Comparison of ENCODE assay signal across 26 mouse cellular contexts in the genomic region with DNA sequence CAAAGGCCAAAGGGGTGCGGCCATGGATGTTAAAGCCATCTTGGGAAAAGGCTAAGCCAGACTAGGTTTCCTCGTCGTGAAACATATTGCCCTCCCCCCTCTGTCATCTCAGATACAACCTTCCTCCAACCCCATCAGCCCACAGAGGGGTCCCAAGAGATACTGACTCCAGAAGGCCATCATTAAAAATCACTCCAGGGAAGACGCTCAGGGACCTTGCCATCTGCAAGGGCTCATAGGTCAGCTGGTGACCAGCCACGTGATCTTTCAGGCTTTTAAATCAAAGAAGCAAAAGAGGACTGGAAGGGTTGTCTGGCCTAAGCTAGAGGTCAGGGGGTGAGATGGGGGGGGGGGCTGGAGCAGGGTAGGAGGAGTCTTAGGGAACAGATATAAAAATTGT. TPM values are rescaled to one million over a fixed set of nuclear protein-coding genes. Genes with fewer than 3 reads are reported as not detected.
DNase-seq lines count a peak whose midpoint lies in the region; ATAC-seq and TF ChIP-seq lines count a peak whose summit lies in the region.
"Had no signal": no experiment of that assay in that cellular context is flagged by ENCODE, and none has a peak within 500 bp of the region (broad histone marks: within the 10 kb centered on the region; RNA-seq: fewer than 3 reads in every experiment).

No protein-coding gene starts in this region.

- peaks cover 49% of the 10 kb centered on the region for H3K4me1 ChIP-seq in heart, embryonic 13.5 days
- H3K4me1 ChIP-seq in lung, embryonic 15.5 days: peaks cover 40% of the 10 kb centered on the region
- H3K4me1 ChIP-seq in stomach, embryonic 15.5 days: peaks cover 21% of the 10 kb centered on the region
- 0 out of 2 replicates have a peak, but pooled peaks cover 2% of the 10 kb centered on the region for H3K4me1 ChIP-seq in stomach, postnatal 0 days (replicated peaks; ENCODE audit: control insufficient read depth, insufficient read depth)

- no peaks in the 10 kb centered on the region for H3K9me3 ChIP-seq in heart, embryonic 13.5 days
- H3K9me3 ChIP-seq in lung, embryonic 15.5 days: no peaks in the 10 kb centered on the region
- no peaks in the 10 kb centered on the region for H3K9me3 ChIP-seq in stomach, embryonic 15.5 days
- H3K9me3 ChIP-seq in stomach, postnatal 0 days (ENCODE audit: control insufficient read depth, low read length): no peaks in the 10 kb centered on the region
- H3K9me3 ChIP-seq: embryonic facial prominence, embryonic 12.5 days; hindbrain, embryonic 15.5 days; liver, embryonic 12.5 days; midbrain, embryonic 12.5 days had no signal

- TF ChIP-seq EP300 in stomach, postnatal 0 days (optimal IDR thresholded peaks at IDR 0.05): no peak

- no peak overlapping the region for H3K4me2 ChIP-seq in heart, embryonic 13.5 days
- H3K4me2 ChIP-seq in lung, embryonic 15.5 days: no peak overlapping the region
- no peak overlapping the region for H3K4me2 ChIP-seq in stomach, embryonic 15.5 days
- no peak overlapping the region for H3K4me2 ChIP-seq in stomach, postnatal 0 days (replicated peaks; ENCODE audit: low read depth)
- H3K4me2 ChIP-seq: embryonic facial prominence, embryonic 12.5 days; hindbrain, embryonic 15.5 days; liver, embryonic 12.5 days; midbrain, embryonic 12.5 days had no signal

- no peak for ATAC-seq in heart, embryonic 13.5 days (ENCODE audit: extremely low read depth, insufficient number of reproducible peaks, low FRiP score, low TSS enrichment)
- no peak for ATAC-seq in lung, embryonic 15.5 days (ENCODE audit: borderline replicate concordance, extremely low read depth, low FRiP score, low TSS enrichment)
- no peak for ATAC-seq in stomach, embryonic 15.5 days (ENCODE audit: insufficient read depth, low FRiP score, low read depth)
- no peak for ATAC-seq in stomach, postnatal 0 days (ENCODE audit: low FRiP score, low TSS enrichment)
- ATAC-seq: forebrain, embryonic 16.5 days; liver, embryonic 12.5 days had no signal

- DNase-seq in heart, adult 11 months: no peak
- DNase-seq in lung, postnatal 10 days: no peak
- DNase-seq in stomach, postnatal 0 days (ENCODE audit: low spot score): no peak
- DNase-seq in gastrocnemius, postnatal 14 days: no peak
- DNase-seq in adrenal gland, adult 8-10 months: no peak
- DNase-seq: adrenal gland, postnatal 25 days; cerebellum, adult 11 months; cerebellum, postnatal 25 days; gastrocnemius, postnatal 36 days; heart, postnatal 36 days; kidney, adult 11 months; lung, postnatal 14 days; right cerebral cortex, postnatal 25 days; thymus, postnatal 14 days had no signal

- peaks cover 4% of the 10 kb centered on the region for H3K36me3 ChIP-seq in heart, embryonic 13.5 days
- no peaks in the 10 kb centered on the region for H3K36me3 ChIP-seq in lung, embryonic 15.5 days
- no peaks in the 10 kb centered on the region for H3K36me3 ChIP-seq in stomach, embryonic 15.5 days
- H3K36me3 ChIP-seq in stomach, postnatal 0 days (ENCODE audit: control insufficient read depth, insufficient read depth, low read length): no peaks in the 10 kb centered on the region
- H3K36me3 ChIP-seq: hindbrain, embryonic 15.5 days had no signal

- intact Hi-C loops in gastrocnemius, postnatal 14 days (cut with DNase I; ENCODE audit: low total_unique reads): no loop called here

- H3K27ac ChIP-seq in heart, embryonic 13.5 days (replicated peaks): peak overlapping the region; percentile 64; the same call in 1 of the 2 replicates
- peak overlapping the region; percentile 87 for H3K27ac ChIP-seq in lung, embryonic 15.5 days
- peak overlapping the region; percentile 62; the same call in 1 of the 2 replicates for H3K27ac ChIP-seq in stomach, embryonic 15.5 days
- no peak overlapping the region for H3K27ac ChIP-seq in stomach, postnatal 0 days (replicated peaks)
- H3K27ac ChIP-seq: hindbrain, embryonic 15.5 days; kidney, postnatal 0 days; layer of hippocampus, adult 2 months; liver, embryonic 12.5 days; midbrain, embryonic 12.5 days had no signal

- no peaks in the 10 kb centered on the region for H3K27me3 ChIP-seq in heart, embryonic 13.5 days (replicated peaks)
- H3K27me3 ChIP-seq in lung, embryonic 15.5 days: no peaks in the 10 kb centered on the region
- 0 out of 2 replicates have a peak, but pooled peaks cover 3% of the 10 kb centered on the region for H3K27me3 ChIP-seq in stomach, embryonic 15.5 days (replicated peaks)
- no peaks in the 10 kb centered on the region for H3K27me3 ChIP-seq in stomach, postnatal 0 days (ENCODE audit: control insufficient read depth, insufficient read depth, low read length)
- H3K27me3 ChIP-seq: CH12.LX; embryonic facial prominence, embryonic 12.5 days; hindbrain, embryonic 15.5 days; liver, embryonic 12.5 days; midbrain, embryonic 12.5 days had no signal

- TF ChIP-seq CTCF in stomach, postnatal 0 days (IDR thresholded peaks at IDR 0.05; ENCODE audit: low read depth): no peak

- WGBS in heart, embryonic 13.5 days: 73% methylated on average over 5 of the region's 5 CpGs
- 56% methylated on average over 5 of the region's 5 CpGs for WGBS in lung, embryonic 15.5 days
- WGBS in stomach, embryonic 15.5 days: 62% methylated on average over 5 of the region's 5 CpGs
- WGBS in stomach, postnatal 0 days: 64% methylated on average over 5 of the region's 5 CpGs

- no peak overlapping the region for H3K4me3 ChIP-seq in heart, embryonic 13.5 days
- H3K4me3 ChIP-seq in lung, embryonic 15.5 days: no peak overlapping the region
- no peak overlapping the region for H3K4me3 ChIP-seq in stomach, embryonic 15.5 days (replicated peaks)
- H3K4me3 ChIP-seq in stomach, postnatal 0 days (ENCODE audit: low read depth, low read length): no peak overlapping the region
- H3K4me3 ChIP-seq: embryonic facial prominence, embryonic 12.5 days; erythroblast, embryonic 14.5 days; hindbrain, embryonic 15.5 days; layer of hippocampus, adult 2 months; liver, embryonic 12.5 days; midbrain, embryonic 12.5 days had no signal

- H3K9ac ChIP-seq in heart, embryonic 13.5 days: no peak overlapping the region
- no peak overlapping the region for H3K9ac ChIP-seq in lung, embryonic 15.5 days
- H3K9ac ChIP-seq in stomach, embryonic 15.5 days: no peak overlapping the region
- no peak overlapping the region for H3K9ac ChIP-seq in stomach, postnatal 0 days (ENCODE audit: low read length)
- H3K9ac ChIP-seq: embryonic facial prominence, embryonic 12.5 days; hindbrain, embryonic 15.5 days; liver, embryonic 12.5 days; midbrain, embryonic 12.5 days had no signal

RNA-seq across cellular contexts. Expression of a gene that starts 34.4 kb away (rescaled TPM):
- polyA plus RNA-seq in heart, embryonic 13.5 days (2015; fragmentation: Nextera tagmentation; extraction: Ambion mirVana): 51.9 and 58.9 TPM in 2 replicates
- polyA plus RNA-seq in lung, embryonic 15.5 days (2015; fragmentation: Nextera tagmentation; extraction: Ambion mirVana): 60.9 and 63.5 TPM in 2 replicates
- polyA plus RNA-seq in stomach, embryonic 15.5 days (2015; fragmentation: Nextera tagmentation; extraction: Ambion mirVana): 58.0 and 69.1 TPM in 2 replicates
- polyA plus RNA-seq in stomach, postnatal 0 days (2015; fragmentation: Nextera tagmentation; extraction: Ambion mirVana): 40.1 and 44.1 TPM in 2 replicates
- total RNA-seq in gastrocnemius, postnatal 14 days (2021): 100 to 1,000 TPM; 194 TPM
- 10 to 100 TPM; 65.0 to 85.5 (median 81.2) TPM for total RNA-seq in adrenal gland, adult 8-10 months (2022)
